In the genomic region with DNA sequence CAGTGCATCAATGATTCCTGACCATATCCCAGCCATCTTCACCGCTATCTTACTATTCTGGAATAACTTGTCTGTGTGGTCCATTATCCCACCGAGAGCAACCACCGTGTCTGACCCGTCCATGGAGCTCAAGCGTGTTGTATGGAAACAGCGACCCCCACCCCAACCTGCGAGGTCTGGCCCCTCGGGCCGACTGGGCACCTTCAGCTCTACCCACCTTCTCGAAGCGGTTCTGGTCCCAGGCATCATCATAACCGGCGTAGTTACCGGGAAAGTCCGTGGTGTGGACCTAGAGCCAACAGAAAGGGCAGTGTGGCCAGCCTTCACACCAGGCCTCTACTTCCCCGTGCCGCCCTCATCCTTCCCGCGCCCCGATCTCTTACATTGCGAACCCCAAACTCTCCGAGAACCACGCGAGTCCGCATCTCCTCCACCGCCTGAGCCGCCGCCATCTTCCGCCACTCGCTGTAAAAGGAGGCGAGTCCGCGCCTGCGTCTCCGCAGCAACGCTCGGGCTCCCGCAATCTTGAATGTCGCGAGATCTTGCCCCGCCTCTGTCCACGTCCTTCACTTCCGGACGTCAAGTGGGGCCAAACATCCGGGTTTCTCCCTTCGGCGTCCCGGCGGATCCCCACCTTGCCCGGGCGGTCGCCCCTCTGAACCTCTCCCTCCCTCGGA, we compare ENCODE assay signal across 8 mouse cellular contexts. TPM values are rescaled to one million over a fixed set of nuclear protein-coding genes. Genes with fewer than 3 reads are reported as not detected.
A peak's percentile ranks its signal among the peaks of the same experiment; 100 is the strongest.
DNase-seq lines count a peak whose midpoint lies in the region; ATAC-seq and TF ChIP-seq lines count a peak whose summit lies in the region.

Gene Polr1c (minus strand): TSS at position 543 of the 677 bp plus-strand sequence.
Gene Yipf3 (plus strand): TSS at position 569 of the 677 bp plus-strand sequence.

- H3K9ac ChIP-seq in hindbrain, postnatal 0 days (replicated peaks; ENCODE audit: low read length) = peak within 1 kb of the TSS; percentile 98

- peaks cover 14% of the 10 kb centered on the region for H3K4me1 ChIP-seq in hindbrain, postnatal 0 days (ENCODE audit: insufficient read depth, low read length)

- WGBS in hindbrain, postnatal 0 days = under 1% methylated on average over 53 of the region's 53 CpGs

- no peaks in the 10 kb centered on the region for H3K9me3 ChIP-seq in hindbrain, postnatal 0 days (ENCODE audit: low read length)

- no peaks in the 10 kb centered on the region for H3K27me3 ChIP-seq in hindbrain, postnatal 0 days (ENCODE audit: insufficient read depth, low read length)

- ATAC-seq in hindbrain, postnatal 0 days = peak; percentile 95
- peak; percentile 95 for ATAC-seq in megakaryocyte, adult 5-6 weeks (ENCODE audit: poor library complexity, severe bottlenecking)

- intact Hi-C loops in gastrocnemius, adult 2 months (cut with DNase I) = loop anchor here (2.0 kb wide), 1 partner anchor 33 kb away; no protein-coding TSS in a partner anchor
- intact Hi-C loops in left cerebral cortex, adult 2 months (cut with DNase I) = loop anchor here (5.0 kb wide), 1 partner anchor 45 kb away; the partner anchor contains the start of genes Polh and Xpo5

- peak within 1 kb of the TSS; percentile 99 for H3K4me3 ChIP-seq in gastrocnemius, adult 2 months
- H3K4me3 ChIP-seq in hindbrain, postnatal 0 days (ENCODE audit: low read length) = peak within 1 kb of the TSS; percentile 91
- peak within 1 kb of the TSS; percentile 100 for H3K4me3 ChIP-seq in left cerebral cortex, adult 2 months

- H3K36me3 ChIP-seq in hindbrain, postnatal 0 days (ENCODE audit: insufficient read depth, low read length) = peaks cover 62% of the 10 kb centered on the region

- peak; percentile 74 for DNase-seq in WW6 (ENCODE audit: low read depth, low spot score)
- DNase-seq in cerebellum, postnatal 4 days (ENCODE audit: low spot score in 2 of 2) = peak; percentile 86 to 93
- DNase-seq in gastrocnemius, adult 2 months = peak; percentile 97
- DNase-seq in hindbrain, postnatal 0 days (ENCODE audit: low spot score) = peak; percentile 98
- peak; percentile 95 for DNase-seq in left cerebral cortex, adult 2 months (ENCODE audit: extremely low spot score in 1 of 2, low spot score in 2 of 2)
- DNase-seq in right cerebral cortex, adult 2 months (ENCODE audit: low spot score in 2 of 2) = peak; percentile 96
- peak; percentile 98 for DNase-seq in urinary bladder, postnatal 14 days (ENCODE audit: low spot score)

- no peak for TF ChIP-seq CTCF in gastrocnemius, adult 2 months (IDR thresholded peaks at IDR 0.05)
- TF ChIP-seq CTCF in hindbrain, postnatal 0 days (IDR thresholded peaks at IDR 0.05; ENCODE audit: low read depth) = no peak
- TF ChIP-seq CTCF in left cerebral cortex, adult 2 months (IDR thresholded peaks at IDR 0.05) = no peak

- peak within 1 kb of the TSS; percentile 83 for H3K4me2 ChIP-seq in hindbrain, postnatal 0 days (ENCODE audit: low read depth, low read length)

- peak within 1 kb of the TSS; percentile 97 for H3K27ac ChIP-seq in gastrocnemius, adult 2 months
- peak within 1 kb of the TSS; percentile 89 for H3K27ac ChIP-seq in hindbrain, postnatal 0 days
- H3K27ac ChIP-seq in left cerebral cortex, adult 2 months = peak within 1 kb of the TSS; percentile 94

RNA-seq across cellular contexts. Expression of gene Polr1c, which starts in this region (rescaled TPM):
- total RNA-seq in gastrocnemius, adult 2 months (2021) = 10 to 100 TPM; 13.7 to 14.5 TPM
- total RNA-seq in hindbrain, postnatal 0 days (2014; rRNA removed) = 45.9 and 61.1 TPM in 2 replicates
- 58.7 and 61.7 TPM in 2 replicates for polyA plus RNA-seq in hindbrain, postnatal 0 days (2015; fragmentation: Nextera tagmentation; extraction: Ambion mirVana)
- total RNA-seq in left cerebral cortex, adult 2 months (2021) = 10 to 100 TPM; 38.1 to 40.4 TPM
- 22.5 and 27.8 TPM in 2 replicates for total RNA-seq in megakaryocyte, adult 5-6 weeks (2015)
- total RNA-seq in megakaryocyte, adult 5-6 weeks (2017) = 21.4 and 22.4 TPM in 2 replicates

RNA-seq across cellular contexts. Expression of gene Yipf3, which starts in this region (rescaled TPM):
- 10 to 100 TPM; 55.8 to 59.5 TPM for total RNA-seq in gastrocnemius, adult 2 months (2021)
- 22.2 and 26.9 TPM in 2 replicates for total RNA-seq in hindbrain, postnatal 0 days (2014; rRNA removed)
- 78.7 and 85.4 TPM in 2 replicates for polyA plus RNA-seq in hindbrain, postnatal 0 days (2015; fragmentation: Nextera tagmentation; extraction: Ambion mirVana)
- 10 to 100 TPM; 85.5 to 87.6 TPM for total RNA-seq in left cerebral cortex, adult 2 months (2021)
- 53.9 and 55.1 TPM in 2 replicates for total RNA-seq in megakaryocyte, adult 5-6 weeks (2015)
- total RNA-seq in megakaryocyte, adult 5-6 weeks (2017) = 30.1 and 35.8 TPM in 2 replicates

Comparison
In these comparisons a context has a peak if more than half of its experiments do, and no peak if none do; other contexts are left out.
1. Peak in every context shown above with its lines: DNase-seq, ATAC-seq, H3K4me3 ChIP-seq and H3K27ac ChIP-seq.